Mouse (Mus musculus): Measurements from ENCODE around the gene Clip1. TPM values are rescaled to one million over a fixed set of nuclear protein-coding genes. Genes with fewer than 3 reads are reported as not detected.

Gene Clip1
- total and polyA plus RNA-seq, 2 experiments from 2014 or later, result 73.1 to 102 TPM

- H3K4me2 ChIP-seq (ENCODE audit: low read depth), result peak overlapping the region; percentile 35
- peak overlapping the region; percentile 78 for H3K4me3 ChIP-seq (ENCODE audit: low read depth, low read length)
- no peak for TF ChIP-seq CTCF (IDR thresholded peaks at IDR 0.05; ENCODE audit: low read depth)
- peaks cover 14% of the 10 kb centered on the region for H3K36me3 ChIP-seq (ENCODE audit: insufficient read depth)
- ATAC-seq (no peak; the same call in 1 of the 2 replicates), DNase-seq (no peak)
- H3K4me1 ChIP-seq (ENCODE audit: insufficient read depth), result no peaks in the 10 kb centered on the region
- no peaks in the 10 kb centered on the region for H3K9me3 ChIP-seq (ENCODE audit: low read length)
- H3K27me3 ChIP-seq (ENCODE audit: insufficient read depth, low read length), result no peaks in the 10 kb centered on the region
- peak overlapping the region; percentile 35; the same call in 1 of the 2 replicates for H3K27ac ChIP-seq (ENCODE audit: low read depth, low read length)
- WGBS, result 66% methylated on average over 8 of the region's 8 CpGs
- H3K9ac ChIP-seq, result no peak overlapping the region
These were observed 111.1 kb downstream of the Clip1 start for GRCm38 (mm10) chr5:123573362-123573761.

GRCm38 (mm10) chr5:123572357-123573186, 111.8 kb downstream of the Clip1 start, which contains the start of gene Vps33a:
Vps33a (minus strand) TSS chr5:123573038.
- DNase-seq (peak; percentile 99), ATAC-seq (peak; percentile 96)
- Histone ChIP-seq H3K4me1 (ENCODE audit: insufficient read depth) (no peaks in the 10 kb centered on the region), H3K9ac (peak within 1 kb of the TSS; percentile 73), H3K27ac (ENCODE audit: low read depth, low read length) (peak within 1 kb of the TSS; percentile 84), H3K9me3 (ENCODE audit: low read length) (no peaks in the 10 kb centered on the region), H3K4me3 (ENCODE audit: low read depth, low read length) (peak within 1 kb of the TSS; percentile 78), H3K27me3 (ENCODE audit: insufficient read depth, low read length) (no peaks in the 10 kb centered on the region), H3K36me3 (ENCODE audit: insufficient read depth) (peaks cover 14% of the 10 kb centered on the region), H3K4me2 (ENCODE audit: low read depth) (peak within 1 kb of the TSS; percentile 72)
- 2% methylated on average over 54 of the region's 54 CpGs for WGBS
- no peak for TF ChIP-seq CTCF (IDR thresholded peaks at IDR 0.05; ENCODE audit: low read depth)

GRCm38 (mm10) chr5:123561128-123561527, 123.3 kb downstream of the Clip1 start:
- no peaks in the 10 kb centered on the region for H3K27me3 ChIP-seq (ENCODE audit: insufficient read depth, low read length)
- DNase-seq, result no peak
- H3K4me2 ChIP-seq (ENCODE audit: low read depth), result no peak overlapping the region
- H3K9me3 ChIP-seq (ENCODE audit: low read length), result no peaks in the 10 kb centered on the region
- no peak for ATAC-seq
- no peak overlapping the region for H3K9ac ChIP-seq
- H3K27ac ChIP-seq (ENCODE audit: low read depth, low read length), result no peak overlapping the region
- H3K4me1 ChIP-seq (ENCODE audit: insufficient read depth), result no peaks in the 10 kb centered on the region
- H3K4me3 ChIP-seq (ENCODE audit: low read depth, low read length), result no peak overlapping the region
- H3K36me3 ChIP-seq (ENCODE audit: insufficient read depth), result peaks cover 89% of the 10 kb centered on the region
- TF ChIP-seq CTCF (IDR thresholded peaks at IDR 0.05; ENCODE audit: low read depth), result no peak
- 94% methylated on average over 11 of the region's 11 CpGs for WGBS

GRCm38 (mm10) chr5:123559588-123559987, 124.8 kb downstream of the Clip1 start:
- WGBS, result 94% methylated on average over 8 of the region's 8 CpGs
- TF ChIP-seq CTCF (IDR thresholded peaks at IDR 0.05; ENCODE audit: low read depth), result no peak
- Histone ChIP-seq H3K4me1 (ENCODE audit: insufficient read depth) (no peaks in the 10 kb centered on the region), H3K27me3 (ENCODE audit: insufficient read depth, low read length) (no peaks in the 10 kb centered on the region), H3K4me3 (ENCODE audit: low read depth, low read length) (no peak overlapping the region), H3K4me2 (ENCODE audit: low read depth) (no peak overlapping the region), H3K27ac (ENCODE audit: low read depth, low read length) (no peak overlapping the region), H3K9me3 (ENCODE audit: low read length) (no peaks in the 10 kb centered on the region), H3K36me3 (ENCODE audit: insufficient read depth) (peaks cover 80% of the 10 kb centered on the region), H3K9ac (no peak overlapping the region)
- no peak for ATAC-seq
- DNase-seq, result no peak

DNA sequence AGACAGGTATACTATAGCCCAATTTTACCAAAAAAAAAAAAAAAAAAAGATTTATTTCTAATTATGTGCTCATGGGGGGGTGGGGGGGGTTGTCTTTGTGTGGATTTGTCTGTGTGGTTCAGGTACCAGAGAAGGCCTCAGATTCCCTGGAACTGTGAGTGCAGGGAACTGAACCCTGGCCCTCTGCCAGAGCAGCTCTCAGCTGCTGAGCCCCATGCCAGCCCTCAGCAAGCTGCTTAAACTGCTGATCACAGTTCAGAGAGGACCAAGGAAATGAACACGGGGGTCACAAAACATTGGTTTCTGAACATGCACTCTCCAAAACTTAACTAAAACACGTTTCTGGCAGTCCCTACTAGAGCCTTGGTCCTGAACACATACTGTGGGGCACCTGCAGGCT, 128.0 kb downstream of the Clip1 start:
- Histone ChIP-seq H3K27ac (ENCODE audit: low read depth, low read length) (no peak overlapping the region), H3K27me3 (ENCODE audit: insufficient read depth, low read length) (no peaks in the 10 kb centered on the region), H3K4me2 (ENCODE audit: low read depth) (no peak overlapping the region), H3K4me3 (ENCODE audit: low read depth, low read length) (no peak overlapping the region), H3K9me3 (ENCODE audit: low read length) (no peaks in the 10 kb centered on the region), H3K36me3 (ENCODE audit: insufficient read depth) (peaks cover 52% of the 10 kb centered on the region), H3K9ac (no peak overlapping the region), H3K4me1 (ENCODE audit: insufficient read depth) (no peaks in the 10 kb centered on the region)
- ATAC-seq (no peak), DNase-seq (no peak)
- 65% methylated on average over 2 of the region's 2 CpGs for WGBS
- no peak for TF ChIP-seq CTCF (IDR thresholded peaks at IDR 0.05; ENCODE audit: low read depth)

GRCm38 (mm10) chr5:123555693-123556092, 128.7 kb downstream of the Clip1 start:
- no peak overlapping the region for H3K4me2 ChIP-seq (ENCODE audit: low read depth)
- H3K9ac ChIP-seq, result no peak overlapping the region
- DNase-seq (no peak), ATAC-seq (no peak)
- no peak overlapping the region for H3K4me3 ChIP-seq (ENCODE audit: low read depth, low read length)
- H3K9me3 ChIP-seq (ENCODE audit: low read length), result no peaks in the 10 kb centered on the region
- H3K27me3 ChIP-seq (ENCODE audit: insufficient read depth, low read length), result no peaks in the 10 kb centered on the region
- H3K36me3 ChIP-seq (ENCODE audit: insufficient read depth), result peaks cover 44% of the 10 kb centered on the region
- no peaks in the 10 kb centered on the region for H3K4me1 ChIP-seq (ENCODE audit: insufficient read depth)
- no peak overlapping the region for H3K27ac ChIP-seq (ENCODE audit: low read depth, low read length)
- 90% methylated on average over 7 of the region's 7 CpGs for WGBS
- no peak for TF ChIP-seq CTCF (IDR thresholded peaks at IDR 0.05; ENCODE audit: low read depth)

GRCm38 (mm10) chr5:123533801-123534200, 150.6 kb downstream of the Clip1 start:
- 94% methylated on average over 10 of the region's 10 CpGs for WGBS
- Histone ChIP-seq H3K9ac (no peak overlapping the region), H3K27me3 (ENCODE audit: insufficient read depth, low read length) (no peaks in the 10 kb centered on the region), H3K4me1 (ENCODE audit: insufficient read depth) (no peaks in the 10 kb centered on the region), H3K4me3 (ENCODE audit: low read depth, low read length) (no peak overlapping the region), H3K9me3 (ENCODE audit: low read length) (no peaks in the 10 kb centered on the region), H3K27ac (ENCODE audit: low read depth, low read length) (no peak overlapping the region), H3K4me2 (ENCODE audit: low read depth) (no peak overlapping the region), H3K36me3 (ENCODE audit: insufficient read depth) (peaks cover 79% of the 10 kb centered on the region)
- TF ChIP-seq CTCF (IDR thresholded peaks at IDR 0.05; ENCODE audit: low read depth), result no peak
- ATAC-seq (no peak), DNase-seq (no peak)

Measured in forebrain, postnatal 0 days (tissue).